Mouse (Mus musculus) NIH3T3 (cell line): ENCODE data around the gene Phyhipl.

Source experiments
- DNase-seq: peaks from one replicate; pipeline ENCODE4 v3.0.0-alpha.2; 2012; ENCODE audit warnings: low read depth

The Phyhipl gene

DNA sequence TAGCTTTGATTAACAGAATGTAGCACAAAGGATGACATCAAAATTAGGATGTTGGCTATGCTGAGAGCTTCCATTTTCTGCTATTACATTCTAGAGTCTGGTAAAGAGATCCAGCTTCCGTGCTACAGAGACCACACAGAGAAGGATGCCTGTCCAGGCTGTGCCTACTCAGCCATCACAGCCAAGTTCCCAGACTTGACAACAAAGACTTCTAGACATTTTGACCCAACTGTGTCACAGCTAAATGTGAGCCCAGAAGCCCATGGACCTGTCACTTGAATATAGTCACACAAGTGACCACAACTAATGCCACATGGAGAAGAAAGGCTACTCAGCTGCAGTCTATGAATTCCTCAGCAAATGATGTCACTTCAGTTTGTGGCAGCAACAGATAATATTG, 24.6 kb downstream of the Phyhipl start:
- no peak for DNase-seq

GRCm38 (mm10) chr10:70623461-70623860, 32.3 kb downstream of the Phyhipl start:
- DNase-seq, result no peak

- DNase-seq, result no peak
Measured at GRCm38 (mm10) chr10:70616377-70616776, 39.4 kb downstream of the Phyhipl start.

- DNase-seq, result no peak
Measured at GRCm38 (mm10) chr10:70611633-70612032, 44.1 kb downstream of the Phyhipl start.

DNA sequence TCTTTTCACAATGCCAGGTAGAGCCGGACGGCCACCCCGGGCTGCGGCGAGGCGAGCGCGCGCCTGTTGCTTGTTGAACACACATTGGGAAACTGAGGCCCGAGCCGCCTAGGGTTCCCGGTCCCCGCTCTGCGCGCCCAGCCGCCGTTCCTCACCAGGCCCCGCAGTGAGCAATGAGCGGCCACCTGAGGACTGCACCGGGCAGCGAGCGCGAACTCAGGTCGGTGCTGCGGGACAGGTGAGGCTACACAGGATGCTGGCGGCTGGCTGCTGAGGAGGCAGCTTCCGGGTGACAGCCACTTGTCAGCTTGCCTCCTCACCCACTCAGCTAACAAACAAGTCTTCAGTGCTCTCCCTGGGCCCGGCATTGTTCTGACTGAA, 55.9 kb downstream of the Phyhipl start:
- DNase-seq, result no peak

DNA sequence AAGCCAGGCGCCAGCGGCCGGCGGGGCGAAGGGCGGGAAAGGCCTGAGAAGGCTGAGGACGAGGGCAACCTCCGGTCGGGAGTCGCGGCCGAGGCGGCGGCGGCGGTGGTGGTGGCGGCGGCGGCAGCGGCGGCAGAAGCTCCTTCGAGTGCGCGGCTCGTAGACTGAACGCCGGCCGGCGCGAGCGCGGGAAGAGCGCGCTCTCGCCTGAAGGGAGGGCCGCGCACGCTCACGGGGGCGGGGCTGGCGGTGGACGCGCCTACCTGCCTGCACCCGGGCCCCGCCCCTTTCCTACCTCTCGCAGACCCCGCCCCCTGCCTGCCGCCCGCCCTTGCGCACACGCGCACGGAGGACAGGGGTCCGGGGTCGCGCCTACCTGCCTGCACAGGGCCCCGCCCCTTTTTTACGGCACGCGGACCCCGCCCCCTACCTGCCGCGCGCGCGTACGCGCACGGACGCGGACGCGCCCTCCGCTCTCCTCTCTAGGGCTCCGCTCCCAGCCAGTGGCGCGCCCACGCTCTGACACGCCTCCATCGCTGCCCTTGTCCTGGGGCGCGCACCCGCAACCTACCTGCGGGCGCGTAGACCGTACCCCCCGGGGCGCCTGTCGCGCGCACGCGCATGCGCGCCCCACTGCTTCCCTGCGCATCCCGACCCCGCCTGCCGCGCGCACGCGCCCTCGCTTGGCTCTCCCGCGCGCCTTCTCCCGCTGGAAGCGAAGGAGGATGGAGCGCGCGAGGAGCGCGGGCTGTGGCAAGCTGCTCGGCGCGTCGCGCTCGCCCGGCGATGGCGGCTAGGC, 56.4 kb downstream of the Phyhipl start:
- no peak for DNase-seq

DNA sequence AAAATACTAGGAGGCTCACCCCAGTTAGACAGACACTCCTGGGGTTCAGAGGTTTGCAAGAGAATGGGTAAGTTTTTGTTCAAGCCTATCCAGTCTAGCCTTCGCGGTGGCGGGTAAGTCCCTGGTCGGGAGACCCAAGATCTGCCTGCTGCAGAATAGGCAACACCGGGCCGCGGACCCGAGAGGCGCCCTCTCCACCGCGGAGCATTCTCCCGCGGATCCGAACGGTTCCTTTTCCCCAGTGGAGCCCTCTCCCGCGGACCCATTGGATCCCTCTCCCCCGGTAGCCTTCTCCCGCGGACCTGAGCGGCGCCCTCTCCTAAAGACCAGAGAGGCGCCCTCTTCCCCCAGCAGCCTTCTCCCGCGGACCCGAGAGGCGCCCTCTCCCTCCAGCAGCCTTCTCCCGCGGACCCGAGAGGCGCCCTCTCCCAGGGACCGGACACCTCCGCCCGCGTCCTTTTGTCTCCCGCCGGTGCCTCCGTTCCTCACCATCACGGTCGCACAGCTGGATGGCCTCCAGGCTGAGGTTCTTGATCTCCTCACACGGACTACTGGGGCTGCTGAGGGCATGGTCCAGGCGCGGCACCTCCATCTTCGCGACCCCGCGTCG, 57.1 kb downstream of the Phyhipl start:
- no peak for DNase-seq

DNA sequence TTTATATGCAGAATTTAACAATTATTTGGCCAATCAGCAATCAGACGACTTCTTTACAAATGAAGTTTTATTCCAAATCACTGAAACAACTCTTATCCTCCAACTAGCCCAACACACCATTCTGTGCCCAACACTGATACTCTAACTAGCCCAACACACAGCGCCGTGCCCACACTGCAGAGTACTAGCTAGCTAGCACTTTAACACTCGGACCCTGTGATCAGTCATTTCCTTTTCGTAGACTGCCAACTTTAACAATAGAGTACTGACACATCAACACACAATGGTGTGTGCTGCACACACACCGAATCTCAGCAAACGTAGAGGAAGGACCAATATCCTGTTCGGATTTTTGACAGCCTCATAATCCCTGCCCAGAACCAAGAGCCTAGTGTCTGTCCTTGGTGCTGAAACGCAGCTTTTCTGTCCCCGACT, 57.7 kb downstream of the Phyhipl start:
- peak; percentile 58 for DNase-seq

- peak; percentile 40 for DNase-seq
Measured at GRCm38 (mm10) chr10:70594007-70594406, 61.8 kb downstream of the Phyhipl start.

GRCm38 (mm10) chr10:70586876-70587405, 68.8 kb downstream of the Phyhipl start:
- DNase-seq, result no peak

- no peak for DNase-seq
Measured at GRCm38 (mm10) chr10:70584171-70584570, 71.6 kb downstream of the Phyhipl start.

GRCm38 (mm10) chr10:70581556-70582211, 74.1 kb downstream of the Phyhipl start:
- DNase-seq, result no peak

DNA sequence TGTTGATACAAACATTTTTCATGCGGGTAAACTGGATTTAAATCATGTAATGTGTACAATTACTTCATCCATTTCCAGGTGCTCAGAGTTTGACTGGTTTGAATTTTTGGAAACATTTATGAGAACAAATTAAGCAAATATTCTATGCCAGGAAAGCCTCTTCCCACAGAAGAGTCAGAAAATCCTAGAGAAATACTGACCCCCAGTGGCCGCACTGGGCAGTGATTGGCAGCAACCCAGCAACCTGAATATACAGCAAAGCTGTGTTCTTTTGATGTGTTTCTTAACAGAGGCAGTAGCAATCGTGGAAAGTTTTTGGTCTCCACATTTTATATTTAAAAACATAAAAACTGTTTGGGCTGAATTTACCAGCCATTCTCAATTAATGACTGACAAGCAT, 92.1 kb downstream of the Phyhipl start:
- peak; percentile 92 for DNase-seq

GRCm38 (mm10) chr10:70552531-70552930, 103.2 kb downstream of the Phyhipl start:
- no peak for DNase-seq

- no peak for DNase-seq
Measured at GRCm38 (mm10) chr10:70542857-70543256, 112.9 kb downstream of the Phyhipl start.

DNA sequence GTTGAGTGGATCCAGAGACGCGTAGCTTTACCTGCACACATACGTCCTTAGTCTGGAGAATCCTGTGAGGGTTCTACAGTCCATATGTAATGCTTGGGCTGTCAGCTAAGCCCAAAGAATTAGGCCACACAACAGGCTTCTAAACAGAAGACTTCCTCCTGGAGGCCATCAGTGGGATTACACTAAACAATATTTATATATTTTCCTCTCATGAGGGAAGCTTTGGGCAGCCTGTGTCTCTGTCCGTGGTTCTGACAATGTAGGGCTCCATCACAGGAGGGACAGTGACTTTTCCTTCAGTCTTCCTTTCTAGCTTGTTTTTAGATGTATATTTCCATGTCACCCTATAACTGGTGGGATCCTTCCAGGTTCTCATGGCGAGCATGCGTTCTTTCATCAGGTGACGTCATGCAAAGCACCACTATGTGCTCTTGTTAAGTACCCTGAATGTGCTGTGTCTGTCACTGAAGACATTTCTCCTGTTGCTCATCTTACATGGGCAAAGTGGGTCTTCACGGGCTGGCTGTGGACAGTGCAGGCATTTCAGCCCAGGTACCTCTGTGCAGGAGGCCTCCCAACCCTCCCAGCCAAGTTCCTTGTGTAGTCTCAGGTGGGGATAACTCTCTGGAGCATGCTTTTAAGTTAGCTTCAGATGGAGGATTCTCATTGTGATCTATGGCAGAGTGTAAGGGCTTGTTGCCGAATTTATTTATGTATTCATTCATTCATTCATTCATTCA, 115.1 kb downstream of the Phyhipl start:
- peak; percentile 78 for DNase-seq

DNA sequence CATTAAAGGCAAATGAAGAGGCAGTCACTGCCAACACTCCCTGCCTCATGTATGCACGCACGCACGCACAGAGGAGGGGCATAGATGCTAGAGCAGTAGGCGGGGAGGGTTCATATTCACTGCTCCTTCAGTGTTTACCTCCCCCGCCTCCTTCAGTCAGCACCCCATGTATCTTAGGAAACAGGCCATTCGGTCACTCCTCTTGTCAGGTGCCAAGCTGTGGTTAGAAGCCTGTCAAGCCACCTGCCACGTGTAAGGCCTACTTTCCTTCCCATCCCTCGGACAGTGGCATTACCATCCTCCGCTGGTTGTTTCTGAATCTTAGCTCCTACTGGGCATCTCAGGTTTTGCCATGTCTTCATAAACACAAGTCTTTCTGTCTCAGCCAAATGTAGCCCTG, 116.5 kb downstream of the Phyhipl start:
- DNase-seq, result no peak

DNA sequence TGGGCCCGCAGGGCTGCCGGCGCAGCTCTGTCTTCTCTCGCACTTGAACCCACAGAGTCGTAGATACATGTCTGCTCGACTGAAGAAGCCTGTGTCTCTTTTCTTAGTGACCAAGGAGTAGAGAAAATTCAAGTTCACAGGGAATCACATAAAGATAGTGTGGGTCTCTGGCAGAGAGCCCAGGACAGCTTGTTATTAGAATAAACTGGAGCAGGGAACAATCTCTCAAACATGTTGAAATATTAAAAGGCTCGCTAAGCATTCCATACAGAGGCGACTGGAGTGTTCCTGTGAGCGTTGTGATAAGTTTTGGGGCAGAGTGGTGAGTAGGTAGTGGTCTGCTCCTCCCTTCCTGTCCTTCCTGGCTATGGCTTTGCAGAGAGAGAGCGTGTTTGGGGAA, 118.1 kb downstream of the Phyhipl start:
- peak; percentile 15 for DNase-seq

DNA sequence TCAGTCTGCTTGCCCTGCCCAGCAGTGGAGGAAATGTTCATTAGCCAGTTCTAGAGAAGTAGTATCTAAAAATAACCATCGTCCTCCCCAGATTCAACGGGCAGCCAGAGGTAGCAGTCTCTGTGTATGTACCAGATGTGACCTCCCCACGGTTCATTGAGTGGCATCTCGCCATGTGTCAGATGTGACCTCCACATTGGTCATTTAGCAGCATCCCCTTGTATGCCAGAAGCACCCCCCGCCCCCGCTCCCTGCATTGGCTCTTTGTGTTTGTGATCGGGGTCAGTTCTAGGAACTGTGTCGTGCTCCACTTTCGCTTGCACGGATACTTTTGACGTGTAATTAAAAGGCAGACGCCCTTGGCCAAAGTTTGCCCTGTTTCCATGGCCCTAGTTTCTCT, 120.4 kb downstream of the Phyhipl start:
- no peak for DNase-seq

DNA sequence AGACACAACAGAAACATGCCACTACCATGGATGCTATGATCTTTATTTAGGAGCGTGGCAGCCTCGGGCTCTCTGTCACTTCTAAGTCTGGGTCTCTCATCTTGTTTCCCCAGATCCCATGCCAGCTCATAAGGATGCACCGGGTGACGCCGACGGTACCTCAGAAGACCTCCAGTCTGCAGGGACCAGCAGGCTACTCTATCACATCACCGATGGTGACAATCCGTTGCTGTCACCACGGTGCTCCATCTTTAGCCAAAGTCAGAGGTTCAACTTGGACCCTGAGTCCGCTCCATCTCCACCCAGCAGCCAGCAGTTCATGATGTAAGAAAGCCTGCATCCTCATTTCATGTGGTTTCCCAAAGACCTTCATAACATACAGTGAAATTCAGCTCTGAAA, 121.2 kb downstream of the Phyhipl start:
- no peak for DNase-seq

DNA sequence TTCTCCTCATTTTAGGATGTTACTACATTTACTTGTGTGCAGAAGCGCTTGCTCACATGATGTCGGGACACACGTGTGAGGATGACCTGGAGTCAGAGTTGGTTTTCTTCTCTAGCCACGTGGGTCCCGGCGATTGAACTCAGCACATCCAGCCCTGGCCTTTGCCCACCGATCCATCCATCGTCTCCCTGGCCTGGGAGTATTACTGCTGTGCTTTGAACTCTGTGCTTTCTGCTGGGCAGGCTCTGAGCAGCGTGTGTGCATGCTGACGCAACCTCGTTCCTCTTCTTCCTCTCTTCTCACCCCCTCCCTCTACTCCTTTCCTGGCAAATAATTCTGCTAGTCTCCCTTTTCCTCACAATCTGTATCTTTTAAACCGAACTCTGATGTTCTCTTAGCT, 121.8 kb downstream of the Phyhipl start:
- no peak for DNase-seq

GRCm38 (mm10) chr10:70533301-70533781, 122.4 kb downstream of the Phyhipl start:
- DNase-seq, result no peak
